Mouse (Mus musculus): ENCODE results near the gene Dusp14. TPM values are rescaled to one million over a fixed set of nuclear protein-coding genes. Genes with fewer than 3 reads are reported as not detected.

The Dusp14 gene
- polyA plus RNA-seq, 1 experiment = 1.8 TPM

- WGBS = 91% methylated on average over 9 of the region's 9 CpGs
- no peak overlapping the region for H3K27ac ChIP-seq (ENCODE audit: insufficient read depth, low read length)
- H3K4me1 ChIP-seq (ENCODE audit: control insufficient read depth, insufficient read depth, insufficient read length) = no peaks in the 10 kb centered on the region
- no peak for DNase-seq (ENCODE audit: low read depth in 1 of 2, low spot score in 2 of 2)
- TF ChIP-seq CTCF (IDR thresholded peaks at IDR 0.05; ENCODE audit: extremely low read depth, insufficient read depth, insufficient read length, insufficient replicate concordance) (no peak), POLR2A (IDR thresholded peaks at IDR 0.05; ENCODE audit: low read depth, low read length) (no peak)
- H3K4me3 ChIP-seq (ENCODE audit: extremely low read depth, insufficient read depth, insufficient read length) = no peak overlapping the region
- H3K36me3 ChIP-seq (ENCODE audit: control insufficient read depth, insufficient read depth, low read length) = peaks cover 31% of the 10 kb centered on the region
- no peaks in the 10 kb centered on the region for H3K27me3 ChIP-seq (ENCODE audit: control insufficient read depth, insufficient read depth, low read length)
These were observed 60.1 kb downstream of the Dusp14 start for GRCm38 (mm10) chr11:84009001-84009400.

- Histone ChIP-seq H3K27me3 (ENCODE audit: control insufficient read depth, insufficient read depth, low read length) (no peaks in the 10 kb centered on the region), H3K27ac (ENCODE audit: insufficient read depth, low read length) (no peak overlapping the region), H3K36me3 (ENCODE audit: control insufficient read depth, insufficient read depth, low read length) (peaks cover 26% of the 10 kb centered on the region), H3K4me1 (ENCODE audit: control insufficient read depth, insufficient read depth, insufficient read length) (no peaks in the 10 kb centered on the region), H3K4me3 (ENCODE audit: extremely low read depth, insufficient read depth, insufficient read length) (no peak overlapping the region)
- TF ChIP-seq CTCF (IDR thresholded peaks at IDR 0.05; ENCODE audit: extremely low read depth, insufficient read depth, insufficient read length, insufficient replicate concordance) = no peak
- no peak for TF ChIP-seq POLR2A (IDR thresholded peaks at IDR 0.05; ENCODE audit: low read depth, low read length)
- DNase-seq (ENCODE audit: low read depth in 1 of 2, low spot score in 2 of 2) = no peak
- 95% methylated on average over 6 of the region's 6 CpGs for WGBS
These were observed 65.1 kb downstream of the Dusp14 start for GRCm38 (mm10) chr11:84003986-84004385.

- DNase-seq (ENCODE audit: low read depth in 1 of 2, low spot score in 2 of 2) = no peak
- no peak overlapping the region for H3K27ac ChIP-seq (ENCODE audit: insufficient read depth, low read length)
- no peaks in the 10 kb centered on the region for H3K4me1 ChIP-seq (ENCODE audit: control insufficient read depth, insufficient read depth, insufficient read length)
- no peaks in the 10 kb centered on the region for H3K27me3 ChIP-seq (ENCODE audit: control insufficient read depth, insufficient read depth, low read length)
- H3K36me3 ChIP-seq (ENCODE audit: control insufficient read depth, insufficient read depth, low read length) = peaks cover 32% of the 10 kb centered on the region
- H3K4me3 ChIP-seq (ENCODE audit: extremely low read depth, insufficient read depth, insufficient read length) = no peak overlapping the region
- TF ChIP-seq POLR2A (IDR thresholded peaks at IDR 0.05; ENCODE audit: low read depth, low read length) (no peak), CTCF (IDR thresholded peaks at IDR 0.05; ENCODE audit: extremely low read depth, insufficient read depth, insufficient read length, insufficient replicate concordance) (no peak)
- WGBS = 96% methylated on average over 3 of the region's 3 CpGs
These were observed 67.8 kb downstream of the Dusp14 start for GRCm38 (mm10) chr11:84001257-84001656.

GRCm38 (mm10) chr11:83999411-83999915, 69.6 kb downstream of the Dusp14 start:
- no peaks in the 10 kb centered on the region for H3K4me1 ChIP-seq (ENCODE audit: control insufficient read depth, insufficient read depth, insufficient read length)
- no peak overlapping the region for H3K4me3 ChIP-seq (ENCODE audit: extremely low read depth, insufficient read depth, insufficient read length)
- no peaks in the 10 kb centered on the region for H3K27me3 ChIP-seq (ENCODE audit: control insufficient read depth, insufficient read depth, low read length)
- H3K36me3 ChIP-seq (ENCODE audit: control insufficient read depth, insufficient read depth, low read length) = peaks cover 35% of the 10 kb centered on the region
- 94% methylated on average over 4 of the region's 4 CpGs for WGBS
- DNase-seq (ENCODE audit: low read depth in 1 of 2, low spot score in 2 of 2) = no peak
- TF ChIP-seq CTCF (IDR thresholded peaks at IDR 0.05; ENCODE audit: extremely low read depth, insufficient read depth, insufficient read length, insufficient replicate concordance) = no peak
- TF ChIP-seq POLR2A (IDR thresholded peaks at IDR 0.05; ENCODE audit: low read depth, low read length) = no peak
- H3K27ac ChIP-seq (ENCODE audit: insufficient read depth, low read length) = no peak overlapping the region

- H3K27me3 ChIP-seq (ENCODE audit: control insufficient read depth, insufficient read depth, low read length) = no peaks in the 10 kb centered on the region
- no peak overlapping the region for H3K4me3 ChIP-seq (ENCODE audit: extremely low read depth, insufficient read depth, insufficient read length)
- H3K27ac ChIP-seq (ENCODE audit: insufficient read depth, low read length) = no peak overlapping the region
- H3K4me1 ChIP-seq (ENCODE audit: control insufficient read depth, insufficient read depth, insufficient read length) = no peaks in the 10 kb centered on the region
- 95% methylated on average over 3 of the region's 3 CpGs for WGBS
- TF ChIP-seq POLR2A (IDR thresholded peaks at IDR 0.05; ENCODE audit: low read depth, low read length) (no peak), CTCF (IDR thresholded peaks at IDR 0.05; ENCODE audit: extremely low read depth, insufficient read depth, insufficient read length, insufficient replicate concordance) (no peak)
- peaks cover 37% of the 10 kb centered on the region for H3K36me3 ChIP-seq (ENCODE audit: control insufficient read depth, insufficient read depth, low read length)
- DNase-seq (ENCODE audit: low read depth in 1 of 2, low spot score in 2 of 2) = no peak
These were observed 70.1 kb downstream of the Dusp14 start for GRCm38 (mm10) chr11:83998993-83999392.

Other genes starting within 250 kb of the Dusp14 start
- gene Hnf1b, start 219.2 kb downstream of the Dusp14 start, polyA plus RNA-seq (2012; rRNA removed) = 0.40 and 0.63 TPM in 2 replicates
- 3.1 TPM in 2 replicates for gene Ddx52, start 127.2 kb downstream of the Dusp14 start, polyA plus RNA-seq (2012; rRNA removed)
- 19.4 and 20.3 TPM in 2 replicates for gene Synrg, start 104.8 kb downstream of the Dusp14 start, polyA plus RNA-seq (2012; rRNA removed)
- 2.5 and 2.8 TPM in 2 replicates for gene Tada2a, start 60.3 kb upstream of the Dusp14 start, polyA plus RNA-seq (2012; rRNA removed)
- gene Acaca, start 60.4 kb upstream of the Dusp14 start, polyA plus RNA-seq (2012; rRNA removed) = 3.9 and 4.0 TPM in 2 replicates
- gene Gm11437, start 98.2 kb upstream of the Dusp14 start, polyA plus RNA-seq (2012; rRNA removed) = not detected in 2 replicates